Comparison of ENCODE assay signal across 10 mouse cellular contexts in the genomic region with DNA sequence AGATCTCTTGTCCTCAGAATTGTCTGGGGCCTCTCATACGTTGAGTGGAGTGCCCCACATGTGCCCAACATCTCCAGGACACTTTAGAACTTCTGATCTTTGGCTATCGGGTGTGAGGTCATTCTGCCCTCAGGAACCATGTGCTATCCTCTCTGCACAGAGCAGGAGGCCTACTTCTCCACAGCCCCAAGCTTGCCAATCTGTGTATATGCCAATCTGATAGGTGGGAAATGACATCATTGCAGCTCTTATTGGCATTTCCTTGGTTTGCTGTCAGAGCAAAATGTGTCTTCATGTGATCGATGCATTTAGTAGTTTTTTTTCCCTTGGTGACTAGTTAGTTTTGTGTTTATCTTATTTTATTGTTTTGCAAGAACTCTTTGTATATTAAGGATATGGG.
DNase-seq lines count a peak whose midpoint lies in the region; ATAC-seq and TF ChIP-seq lines count a peak whose summit lies in the region.
"Had no signal": no experiment of that assay in that cellular context is flagged by ENCODE, and none has a peak within 500 bp of the region (broad histone marks: within the 10 kb centered on the region; RNA-seq: fewer than 3 reads in every experiment).

No protein-coding gene starts in this region.

- H3K27me3 ChIP-seq in kidney, embryonic 15.5 days = no peaks in the 10 kb centered on the region; the same call in 1 of the 2 replicates
- no peaks in the 10 kb centered on the region for H3K27me3 ChIP-seq in myocyte (ENCODE audit: control insufficient read depth, insufficient read depth, insufficient read length)
- no peaks in the 10 kb centered on the region for H3K27me3 ChIP-seq in midbrain, embryonic 16.5 days (ENCODE audit: control insufficient read depth, insufficient read depth, low read depth, low read length)

- ATAC-seq in kidney, embryonic 15.5 days (replicated peaks; ENCODE audit: low FRiP score) = no peak
- ATAC-seq in cerebellum, adult (ENCODE audit: insufficient number of reproducible peaks, low FRiP score, low TSS enrichment) = no peak
- no peak for ATAC-seq in midbrain, embryonic 16.5 days

- H3K79me2 ChIP-seq in myocyte (ENCODE audit: control insufficient read depth, insufficient read depth) = no peaks in the 10 kb centered on the region

- TF ChIP-seq POLR2A in myocyte (IDR thresholded peaks at IDR 0.05; ENCODE audit: insufficient read length, low read depth) = no peak

- no peaks in the 10 kb centered on the region for H3K36me3 ChIP-seq in kidney, embryonic 15.5 days
- no peaks in the 10 kb centered on the region for H3K36me3 ChIP-seq in myocyte (ENCODE audit: control insufficient read depth, insufficient read depth)
- H3K36me3 ChIP-seq in midbrain, embryonic 16.5 days (ENCODE audit: control insufficient read depth, insufficient read depth, low read length) = no peaks in the 10 kb centered on the region

- no peak overlapping the region for H3ac ChIP-seq in myocyte (ENCODE audit: control insufficient read depth, insufficient read length)

- WGBS in kidney, embryonic 15.5 days = 93% methylated on average over 3 of the region's 3 CpGs
- 91% methylated on average over 3 of the region's 3 CpGs for WGBS in midbrain, embryonic 16.5 days

- peak overlapping the region; percentile 73 for H3K27ac ChIP-seq in kidney, embryonic 15.5 days
- H3K27ac ChIP-seq in midbrain, embryonic 16.5 days (ENCODE audit: low read length) = no peak overlapping the region

- peaks cover 49% of the 10 kb centered on the region for H3K4me1 ChIP-seq in kidney, embryonic 15.5 days
- H3K4me1 ChIP-seq in midbrain, embryonic 16.5 days (ENCODE audit: control insufficient read depth, insufficient read depth, low read length) = peaks cover 3% of the 10 kb centered on the region; the same call in 1 of the 2 replicates

- no peak overlapping the region for H3K4me3 ChIP-seq in kidney, embryonic 15.5 days (replicated peaks)
- H3K4me3 ChIP-seq in myocyte = no peak overlapping the region
- no peak overlapping the region for H3K4me3 ChIP-seq in midbrain, embryonic 16.5 days (ENCODE audit: low read depth, low read length)

- H3K4me2 ChIP-seq in kidney, embryonic 15.5 days = no peak overlapping the region
- H3K4me2 ChIP-seq in myocyte (ENCODE audit: low read depth) = peak overlapping the region; percentile 66
- H3K4me2 ChIP-seq in midbrain, embryonic 16.5 days (ENCODE audit: low read length) = no peak overlapping the region

- DNase-seq in kidney, postnatal 36 days = no peak
- DNase-seq in CD4-positive, CD25-positive, alpha-beta regulatory T cell, adult 2 months (ENCODE audit: low read depth, low spot score) = peak; percentile 26
- DNase-seq in induced T-regulatory cell, adult 2 months (ENCODE audit: low read depth) = peak; percentile 63
- no peak for DNase-seq in thymus, adult 18-20 months
- DNase-seq: cerebellum, adult 9-11 months; left cerebral cortex, postnatal 4 days had no signal

- H3K9ac ChIP-seq in kidney, embryonic 15.5 days = no peak overlapping the region
- no peak overlapping the region for H3K9ac ChIP-seq in midbrain, embryonic 16.5 days (ENCODE audit: low read depth, low read length)

- no peaks in the 10 kb centered on the region for H3K9me3 ChIP-seq in kidney, embryonic 15.5 days (replicated peaks)
- no peaks in the 10 kb centered on the region for H3K9me3 ChIP-seq in midbrain, embryonic 16.5 days (replicated peaks; ENCODE audit: control insufficient read depth, low read length, poor library complexity, severe bottlenecking)

TF ChIP-seq in myocyte, 11 proteins besides CTCF, POLR2A, EP300 and RAD21:
- TF ChIP-seq POLR2AphosphoS2 (IDR thresholded peaks at IDR 0.05; ENCODE audit: insufficient read length, low read depth) = no peak
- TF ChIP-seq MAX (IDR thresholded peaks at IDR 0.05; ENCODE audit: low read depth) = no peak
- TF ChIP-seq MYOG (IDR thresholded peaks at IDR 0.05; ENCODE audit: control insufficient read depth in 1 of 3, insufficient read depth in 1 of 3, insufficient read length in 2 of 3, low read depth in 2 of 3) = no peak
- no peak for TF ChIP-seq E2F4 (IDR thresholded peaks at IDR 0.05; ENCODE audit: insufficient read depth)
- no peak for TF ChIP-seq REST (IDR thresholded peaks at IDR 0.05; ENCODE audit: insufficient read depth, insufficient read length)
- TF ChIP-seq TCF12 (IDR thresholded peaks at IDR 0.05; ENCODE audit: insufficient read depth, poor library complexity, severe bottlenecking) = no peak
- no peak for TF ChIP-seq TCF3 (IDR thresholded peaks at IDR 0.05; ENCODE audit: insufficient read length, low read depth)
- no peak for TF ChIP-seq MYOD1 (IDR thresholded peaks at IDR 0.05; ENCODE audit: control insufficient read depth in 1 of 3, insufficient read length in 2 of 3, low read depth in 2 of 3)
- TF ChIP-seq CEBPB (IDR thresholded peaks at IDR 0.05; ENCODE audit: insufficient read depth, poor library complexity, severe bottlenecking) = no peak
- no peak for TF ChIP-seq SRF (IDR thresholded peaks at IDR 0.05; ENCODE audit: control insufficient read depth, insufficient read length, low read depth)
- TF ChIP-seq USF1 (IDR thresholded peaks at IDR 0.05; ENCODE audit: low read depth) = no peak

Comparison
In these comparisons a context has a peak if more than half of its experiments do, and no peak if none do; other contexts are left out.
1. DNase-seq: peak in CD4-positive, CD25-positive, alpha-beta regulatory T cell, adult 2 months (single experiment) and induced T-regulatory cell, adult 2 months (single experiment); none in kidney, postnatal 36 days (0 of 2) and thymus, adult 18-20 months (0 of 2).